Mouse (Mus musculus) CH12.LX (cell line): Measurements from ENCODE around the gene Cyth3. TPM values are rescaled to one million over a fixed set of nuclear protein-coding genes. Genes with fewer than 3 reads are reported as not detected.

Experiments used
- DNase-seq: peaks from one replicate; pipeline ENCODE4 v3.0.0-alpha.2; 2013; ENCODE audit errors: extremely low read depth
- H3K27ac ChIP-seq: 2 replicates; pipeline ENCODE4 v1.5.1; 2012; ENCODE audit warnings: low read depth, mild to moderate bottlenecking, control low read depth, moderate library complexity; ENCODE audit not compliant: insufficient read depth
- H3K27me3 ChIP-seq: replicated peaks from 2 replicates; pipeline ENCODE3; 2012; ENCODE audit warnings: inconsistent platforms
- H3K36me3 ChIP-seq, 2 experiments: replicated peaks in 1 of 2; 2 replicates each; pipeline versions ENCODE3 to v1.6.1; 2012; ENCODE audit warnings: inconsistent platforms in 1 of 2, low read length in 1 of 2, mild to moderate bottlenecking in 1 of 2, mixed read lengths in 1 of 2, moderate library complexity in 1 of 2; ENCODE audit not compliant: control insufficient read depth in 1 of 2, insufficient read depth in 1 of 2
- H3K4me1 ChIP-seq, 2 experiments: 2 replicates each; pipeline ENCODE4 v1.6.1; 2012; ENCODE audit warnings: inconsistent platforms in 1 of 2, moderate library complexity in 1 of 2; ENCODE audit not compliant: insufficient read depth in 2 of 2, control insufficient read depth in 1 of 2
- H3K4me2 ChIP-seq: 2 replicates; pipeline ENCODE4 v1.6.1; 2012; ENCODE audit warnings: low read depth, mild to moderate bottlenecking, control low read depth; ENCODE audit not compliant: poor library complexity, insufficient read depth, severe bottlenecking
- H3K4me3 ChIP-seq, 3 experiments: fragments of 150-350 bp in 1 of 3; sonication (generic) in 1 of 3; replicated peaks in 1 of 3; 2 replicates each; pipeline versions ENCODE3 to v1.5.1; 2011 to 2012; ENCODE audit warnings: low read depth in 2 of 3, low read length in 2 of 3, mild to moderate bottlenecking in 2 of 3, moderate library complexity in 2 of 3, control low read depth in 1 of 3, improper control_type of control experiment in 1 of 3, inconsistent platforms in 1 of 3, mixed read lengths in 1 of 3; ENCODE audit not compliant: poor library complexity in 1 of 3
- H3K79me2 ChIP-seq: replicated peaks from 2 replicates; pipeline ENCODE4 v1.6.1; 2012; ENCODE audit warnings: mild to moderate bottlenecking, moderate library complexity; ENCODE audit not compliant: control insufficient read depth, poor library complexity, insufficient read depth, severe bottlenecking; ENCODE audit errors: extremely low read depth
- H3K9ac ChIP-seq: 2 replicates; pipeline ENCODE4 v1.6.1; 2012; ENCODE audit warnings: low read depth, mild to moderate bottlenecking, control low read depth, moderate library complexity; ENCODE audit not compliant: insufficient read depth
- H3K9me3 ChIP-seq: replicated peaks from 2 replicates; pipeline ENCODE3; 2012; ENCODE audit warnings: low read length, inconsistent platforms, mixed read lengths
- CTCF ChIP-seq, 2 experiments: IDR thresholded peaks in 1 of 2; conservative IDR thresholded peaks in 1 of 2; 2 replicates each; pipeline ENCODE4 v1.5.1; 2011 to 2012; ENCODE audit warnings: low read depth in 2 of 2, low read length in 2 of 2, improper control_type of control experiment in 1 of 2, inconsistent platforms in 1 of 2, mild to moderate bottlenecking in 1 of 2, moderate library complexity in 1 of 2
- ELF1 ChIP-seq: IDR thresholded peaks from 2 replicates; pipeline ENCODE4 v1.6.1; 2014; ENCODE audit warnings: low read depth, mild to moderate bottlenecking, inconsistent platforms, low read length, improper control_type of control experiment
- HCFC1 ChIP-seq: IDR thresholded peaks from 2 replicates; pipeline ENCODE4 v1.6.1; 2012; ENCODE audit warnings: low read depth, mild to moderate bottlenecking, inconsistent platforms, low read length, improper control_type of control experiment
- JUN ChIP-seq: IDR thresholded peaks from 2 replicates; pipeline ENCODE4 v1.6.1; 2011; ENCODE audit warnings: low read depth, mild to moderate bottlenecking, low read length, improper control_type of control experiment, moderate library complexity; ENCODE audit not compliant: insufficient read depth
- MAFK ChIP-seq: IDR thresholded peaks from 2 replicates; pipeline ENCODE4 v1.6.1; 2011; ENCODE audit warnings: low read length, improper control_type of control experiment; ENCODE audit not compliant: insufficient replicate concordance
- MXI1 ChIP-seq: IDR thresholded peaks from 2 replicates; pipeline ENCODE4 v1.6.1; 2011; ENCODE audit warnings: mild to moderate bottlenecking, low read depth, low read length, improper control_type of control experiment
- NRF1 ChIP-seq: IDR thresholded peaks from 2 replicates; pipeline ENCODE4 v1.6.1; 2014; ENCODE audit warnings: low read depth, mild to moderate bottlenecking, inconsistent platforms, low read length, improper control_type of control experiment, moderate library complexity
- ZNF384 ChIP-seq: IDR thresholded peaks from 2 replicates; pipeline ENCODE4 v1.6.1; 2012; ENCODE audit warnings: low read depth, low read length, improper control_type of control experiment, inconsistent platforms
- dilution Hi-C: fragments of 300-500 bp; cut with MboI; formaldehyde crosslinking; loops from 2 replicates; pipeline ENCODE4 v1.14.3; 2020; ENCODE audit warnings: low sequenced_read_pairs; ENCODE audit not compliant: extremely low pct_unique_long_range_greater_than_20kb, extremely low pct_ligation_motif_present
- in situ Hi-C: fragments of 300-500 bp; cut with MboI; formaldehyde crosslinking; loops from 3 replicates; pipeline ENCODE4 v1.14.3; 2019; ENCODE audit warnings: low sequenced_read_pairs, low pct_ligation_motif_present, low pct_unique_long_range_greater_than_20kb, mixed read lengths
- polyA plus RNA-seq: library from polyadenylated mRNA; unstranded; fragments of >175 nt; gene quantifications from 2 replicates; pipeline ENCODE4 v1.2.1, GENCODE M21; 2012; ENCODE audit warnings: low read depth; ENCODE audit not compliant: insufficient read length
- total RNA-seq, 2 experiments: library from RNA; depleted of rRNA; stranded (reverse); fragments of 300-350 nt in 1 of 2; fragments of >200 nt in 1 of 2; gene quantifications; 2 replicates each; pipeline ENCODE4 v1.2.3; 2012 to 2014

Gene Cyth3
- total and polyA plus RNA-seq, 3 experiments: 3.3 to 5.4 (median 4.8) TPM

DNA sequence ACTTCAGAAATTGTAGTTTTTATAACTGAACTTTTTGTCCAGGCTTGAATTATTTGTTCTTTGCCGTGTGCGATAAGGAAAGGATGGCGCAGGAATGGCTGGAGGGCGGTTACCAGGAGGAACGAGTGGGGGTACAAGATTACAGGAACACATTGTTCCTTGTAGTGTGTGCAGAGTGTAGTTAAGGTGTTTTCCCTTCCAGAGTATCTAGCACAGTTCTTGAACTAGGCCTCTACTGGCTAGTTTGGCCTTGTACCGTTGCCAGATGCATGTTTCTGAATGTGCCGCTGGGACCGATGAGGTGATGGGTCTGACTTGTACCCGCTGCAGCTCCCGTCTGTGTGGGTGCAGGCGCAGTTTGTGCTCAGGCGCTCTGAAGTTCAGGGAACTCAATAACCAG lies 3.2 kb downstream of the Cyth3 start:
- DNase-seq: no peak
- in situ Hi-C loops (loop anchor here (10.0 kb wide), 1 partner anchor 69 kb away; no protein-coding TSS in a partner anchor), dilution Hi-C loops (no loop called here)
- Histone ChIP-seq H3K9me3 (peaks cover 3% of the 10 kb centered on the region), H3K79me2 (no peaks in the 10 kb centered on the region), H3K9ac (no peak overlapping the region), H3K27ac (no peak overlapping the region), H3K4me1 (peaks cover 0 to 8% of the 10 kb centered on the region in 2 experiments; a peak in 2 of 4 replicates), H3K36me3 (no peaks in the 10 kb centered on the region), H3K4me3 (no peak overlapping the region), H3K27me3 (peaks cover 10% of the 10 kb centered on the region), H3K4me2 (no peak overlapping the region)
- TF ChIP-seq ELF1 (no peak), JUN (no peak), MXI1 (no peak), HCFC1 (no peak)

DNA sequence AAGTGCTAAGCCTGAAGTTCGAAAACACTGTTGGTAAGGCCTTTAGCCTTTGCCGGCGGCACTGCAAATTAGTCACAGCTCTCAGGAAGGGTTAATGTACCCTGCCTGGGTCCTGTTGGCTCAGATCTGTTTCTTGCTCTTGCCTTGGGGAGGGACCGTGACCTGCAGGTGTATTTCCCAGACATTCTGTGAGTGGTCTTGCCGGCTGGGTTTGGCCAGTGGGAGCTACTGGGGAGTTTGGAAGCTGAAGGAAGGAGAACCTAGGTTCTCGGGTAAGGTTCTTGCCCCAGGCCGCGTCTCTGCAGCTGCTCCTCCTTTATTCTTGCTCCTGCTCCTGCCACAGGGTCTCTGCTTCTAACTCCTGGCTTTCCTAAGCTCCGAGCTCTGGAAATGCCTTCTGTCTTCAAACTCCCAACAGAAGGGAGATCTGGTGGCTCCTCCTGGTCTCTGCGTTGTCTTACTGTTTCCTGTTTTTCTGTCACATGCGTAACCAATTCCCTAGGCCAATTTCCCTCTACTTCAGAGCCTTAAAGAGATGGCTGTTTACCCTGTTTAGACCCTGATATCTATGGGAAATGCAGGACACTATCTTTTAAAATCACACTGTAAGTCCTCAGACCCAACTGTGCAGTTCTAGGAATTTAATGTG lies 3.8 kb downstream of the Cyth3 start:
- Histone ChIP-seq H3K9ac (no peak overlapping the region), H3K4me1 (peaks cover 0 to 8% of the 10 kb centered on the region in 2 experiments; a peak in 2 of 4 replicates), H3K4me2 (no peak overlapping the region), H3K27me3 (peaks cover 8% of the 10 kb centered on the region)
- TF ChIP-seq ZNF384: no peak
- no peak for TF ChIP-seq MAFK
- TF ChIP-seq, all 38 proteins: peak for 0
- H3K36me3 ChIP-seq: no peaks in the 10 kb centered on the region
- H3K9me3 ChIP-seq: peaks cover 5% of the 10 kb centered on the region
- no peaks in the 10 kb centered on the region for H3K79me2 ChIP-seq
- H3K27ac ChIP-seq: no peak overlapping the region
- no peak overlapping the region for H3K4me3 ChIP-seq
- DNase-seq: no peak
- dilution Hi-C loops (no loop called here), in situ Hi-C loops (loop anchor here (10.0 kb wide), 1 partner anchor 69 kb away; no protein-coding TSS in a partner anchor)

DNA sequence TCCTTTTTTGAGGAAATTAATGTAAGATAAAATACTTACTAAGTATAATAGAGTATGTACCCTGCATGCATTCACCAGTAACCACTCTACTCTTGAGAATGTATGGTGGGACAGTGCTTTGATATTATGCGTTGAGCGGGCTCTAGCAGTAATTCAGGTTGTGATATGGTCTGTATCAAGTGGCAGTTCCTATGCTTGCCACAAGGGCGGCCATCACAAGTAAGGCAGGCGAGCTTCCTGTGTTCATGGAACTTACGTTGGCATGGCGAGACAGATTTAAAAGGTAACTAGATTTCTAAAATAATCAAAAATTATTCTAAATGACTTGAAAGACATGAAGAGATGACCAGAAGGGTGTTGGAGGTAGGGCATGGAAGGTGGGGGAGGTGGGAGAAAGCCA lies 5.3 kb downstream of the Cyth3 start:
- Histone ChIP-seq H3K27ac (no peak overlapping the region), H3K79me2 (no peaks in the 10 kb centered on the region), H3K9ac (no peak overlapping the region), H3K9me3 (peaks cover 5% of the 10 kb centered on the region), H3K27me3 (peaks cover 7% of the 10 kb centered on the region), H3K4me1 (peaks cover 0 to 4% of the 10 kb centered on the region in 2 experiments; a peak in 1 of 4 replicates), H3K36me3 (no peaks in the 10 kb centered on the region), H3K4me2 (no peak overlapping the region), H3K4me3 (no peak overlapping the region)
- TF ChIP-seq NRF1 (no peak), CTCF (conservative IDR thresholded peaks at IDR 0.05 in 1 of 2, IDR thresholded peaks at IDR 0.05 in 1 of 2; ENCODE audit: low read depth in 2 of 2, low read length in 2 of 2) (peak in 1 of 2 experiments; percentile 37; a peak in 3 of 4 replicates)
- peak; percentile 7 for DNase-seq
- dilution Hi-C loops (no loop called here), in situ Hi-C loops (loop anchor here (10.0 kb wide), 1 partner anchor 67 kb away; no protein-coding TSS in a partner anchor)
